Mouse (Mus musculus) stomach, postnatal 0 days (tissue): ENCODE results near the gene 2310057J18Rik.

Experiments used
- CTCF ChIP-seq: IDR thresholded peaks from 2 replicates; pipeline ENCODE4 v1.5.1; 2016; ENCODE audit warnings: antibody characterized with exemption, low read depth, mild to moderate bottlenecking, moderate library complexity
- EP300 ChIP-seq: optimal IDR thresholded peaks from 2 replicates; pipeline ENCODE3; 2016; ENCODE audit warnings: antibody characterized with exemption

GRCm38 (mm10) chr10:29019496-29020270 lies 33.6 kb upstream of the 2310057J18Rik start:
- TF ChIP-seq CTCF (no peak), EP300 (no peak)
